Mouse (Mus musculus): ENCODE results near the gene Podxl.

Podxl gene

DNA sequence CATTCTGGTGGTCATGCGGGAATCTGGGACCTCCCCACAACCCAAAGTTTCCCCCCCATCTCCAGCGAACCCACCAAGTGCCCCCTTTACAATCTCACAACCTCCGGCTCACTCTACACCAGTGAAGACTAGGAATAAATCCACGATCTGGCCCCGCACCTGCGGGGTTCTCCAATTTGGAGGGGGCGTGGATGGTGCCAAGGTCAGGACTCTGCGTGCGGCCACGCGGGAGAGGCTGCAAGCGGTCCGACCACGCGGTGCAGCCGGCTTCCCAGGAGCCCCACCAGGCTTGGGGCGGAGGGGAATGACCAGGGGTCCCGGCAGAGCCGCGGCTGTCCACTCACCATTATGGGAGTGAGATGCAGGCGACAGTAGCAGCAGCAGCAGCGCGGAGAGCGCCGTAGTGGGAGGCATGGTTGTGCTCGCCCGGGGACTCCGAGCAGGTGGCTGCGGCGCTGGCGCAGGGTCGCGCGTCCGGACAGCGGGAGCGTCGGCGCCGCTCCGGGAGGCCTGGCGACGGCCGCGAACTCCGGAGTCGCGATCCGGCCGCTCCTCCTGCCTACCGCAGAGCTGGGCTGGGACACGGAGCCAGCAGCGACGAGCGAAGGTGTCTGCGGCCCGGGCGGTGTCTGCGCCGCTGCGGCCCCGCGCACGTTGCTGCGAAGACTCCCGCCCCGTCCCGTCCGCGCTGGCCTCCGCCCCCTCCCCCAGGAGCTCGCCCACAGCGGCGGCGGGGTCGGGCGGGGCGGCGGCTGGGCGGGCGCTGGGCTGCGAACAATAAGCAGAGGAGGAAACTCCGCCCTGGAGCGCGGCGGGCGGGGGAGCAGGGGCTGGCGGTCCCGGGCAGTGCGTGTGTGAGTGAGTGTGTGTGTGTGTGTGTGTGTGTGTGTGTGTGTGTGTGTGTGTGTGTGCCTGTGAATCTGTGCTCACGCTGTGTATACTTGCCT is at the start of gene Podxl:
TSS of gene Podxl (minus strand) at position 747 of the 947 bp plus-strand sequence.
- DNase-seq: peak; percentile 81

DNA sequence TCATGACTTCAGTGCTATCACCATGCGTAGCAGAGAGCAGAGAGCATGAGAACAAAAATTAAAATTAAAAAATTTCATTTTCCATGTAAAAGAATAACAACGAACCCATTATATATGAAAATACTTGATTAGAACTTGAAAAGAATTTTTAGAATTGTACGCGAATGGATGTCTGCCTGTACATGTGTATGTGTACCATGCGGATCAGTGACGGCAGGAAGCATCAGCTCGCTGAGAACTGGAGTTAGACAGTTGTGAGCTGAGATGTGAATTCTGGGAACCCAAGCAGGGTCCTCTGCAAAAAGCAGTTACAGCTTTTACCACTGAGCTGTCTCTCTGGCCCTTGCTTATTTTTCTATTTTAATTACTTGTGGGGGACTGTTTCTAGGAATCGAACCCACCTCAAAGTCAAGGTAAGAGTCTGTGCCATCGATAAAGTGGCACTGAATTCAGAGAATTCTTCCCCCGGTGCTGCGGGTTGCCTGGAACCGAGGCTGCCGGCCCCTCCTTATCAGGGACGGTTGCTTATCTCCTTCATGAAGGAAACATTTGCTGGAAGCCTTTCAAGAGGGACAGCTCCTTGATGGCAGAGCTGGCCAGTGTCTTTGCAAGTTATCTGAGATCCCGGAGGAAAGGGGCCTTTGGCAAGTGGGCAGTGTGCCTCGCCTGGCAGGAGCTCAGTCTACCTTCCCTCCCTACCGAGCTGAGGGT is 48.9 kb upstream of the Podxl start:
- DNase-seq: no peak

DNA sequence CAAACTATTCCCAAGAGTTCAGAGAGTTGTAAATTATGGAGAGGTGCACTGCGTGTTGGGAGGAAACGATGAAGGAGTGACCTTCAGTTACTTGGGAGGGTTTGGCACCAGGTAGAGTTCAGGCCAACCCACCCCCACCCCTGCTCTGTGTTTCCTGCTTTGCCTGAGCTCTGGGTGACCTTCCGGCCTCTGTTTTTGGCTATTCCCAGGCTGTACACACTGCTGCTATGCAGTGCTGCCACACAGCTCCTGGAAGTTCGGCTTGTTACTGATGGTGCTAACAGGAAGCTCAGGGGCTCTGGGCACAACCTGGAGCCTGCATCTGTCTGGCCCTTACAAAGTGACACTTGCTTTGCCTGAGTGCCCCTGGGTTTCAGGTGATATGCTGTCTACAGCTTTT is 42.6 kb upstream of the Podxl start:
- no peak for DNase-seq

DNA sequence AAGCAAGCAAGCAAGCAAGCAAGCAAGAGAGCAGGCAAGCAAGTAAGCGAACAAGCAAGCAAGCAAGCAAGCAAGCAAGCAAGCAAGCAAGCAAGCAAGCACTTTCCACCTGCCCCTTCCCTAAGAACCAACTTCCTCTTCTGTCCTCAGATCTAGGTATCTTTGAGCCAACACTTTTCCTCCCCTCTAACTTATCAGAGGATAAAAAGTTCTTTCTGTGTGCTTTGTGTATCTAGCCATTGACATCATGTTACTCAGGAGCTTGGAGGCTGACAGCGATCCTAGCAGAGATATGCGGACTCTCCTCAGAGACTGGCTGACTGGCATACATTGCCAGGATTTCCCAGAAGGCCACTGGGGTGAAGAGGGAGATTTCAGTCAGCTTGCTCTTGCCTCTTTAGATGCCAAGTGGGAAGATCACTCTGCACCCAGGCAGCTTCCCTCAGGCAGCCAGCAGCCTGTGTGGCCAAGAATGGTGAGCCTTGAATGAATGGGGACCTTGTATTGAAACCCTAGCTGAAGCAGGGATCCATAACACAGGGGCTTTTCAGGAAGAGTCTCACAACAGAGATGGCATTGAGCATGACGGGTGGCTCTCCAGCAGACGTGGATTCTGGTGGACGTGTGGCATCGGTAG is 41.0 kb upstream of the Podxl start:
- no peak for DNase-seq

DNA sequence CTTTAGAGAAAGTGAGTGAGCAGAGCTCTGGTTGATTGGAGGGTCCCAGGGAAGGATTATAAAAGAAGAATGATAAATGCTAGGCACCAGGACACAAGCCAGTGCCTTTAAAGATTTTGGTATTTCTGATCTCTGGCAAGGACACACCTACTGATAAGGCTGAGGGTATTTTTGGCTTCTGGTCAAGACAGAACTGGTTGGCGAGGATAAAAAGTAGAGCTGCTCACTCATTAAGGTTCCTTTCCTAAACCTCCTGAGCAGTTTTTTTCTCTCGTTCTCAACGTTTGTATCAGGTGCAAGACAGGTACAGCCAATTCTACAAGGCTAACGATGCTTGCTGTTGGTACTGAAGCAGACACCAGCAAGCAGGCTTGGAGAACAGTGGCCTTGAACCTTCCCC is 38.7 kb upstream of the Podxl start:
- no peak for DNase-seq

- DNase-seq: no peak
These were observed 37.4 kb upstream of the Podxl start for GRCm38 (mm10) chr6:31601131-31601530.

GRCm38 (mm10) chr6:31599863-31600262 is 36.1 kb upstream of the Podxl start:
- DNase-seq: no peak

DNA sequence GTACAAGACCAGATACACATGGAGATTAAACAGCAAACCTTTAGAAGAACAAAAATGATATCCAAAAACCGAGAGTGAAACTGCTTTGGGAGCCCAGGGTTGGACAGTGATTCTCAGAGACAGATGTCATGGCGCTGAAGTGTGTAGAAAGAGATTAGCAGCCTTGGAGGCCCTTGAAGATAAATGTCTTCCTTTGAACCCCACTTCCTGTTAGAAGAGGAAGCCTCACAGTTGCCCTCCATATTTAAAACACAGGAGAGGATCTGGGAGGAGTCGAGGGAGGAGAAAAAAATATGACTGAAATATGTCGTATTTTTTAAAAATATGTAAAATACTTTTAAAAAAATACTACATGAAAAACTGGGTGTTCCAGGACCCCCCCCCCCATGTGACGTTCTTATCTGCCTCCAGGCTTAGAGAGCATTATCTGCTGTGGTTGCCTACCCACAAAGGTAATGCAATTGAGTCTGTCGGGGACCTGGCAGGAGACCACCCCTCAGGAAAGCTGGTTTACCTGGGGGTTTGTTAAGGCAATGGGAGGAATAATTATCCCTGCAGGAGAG is 34.6 kb upstream of the Podxl start:
- DNase-seq: no peak

DNA sequence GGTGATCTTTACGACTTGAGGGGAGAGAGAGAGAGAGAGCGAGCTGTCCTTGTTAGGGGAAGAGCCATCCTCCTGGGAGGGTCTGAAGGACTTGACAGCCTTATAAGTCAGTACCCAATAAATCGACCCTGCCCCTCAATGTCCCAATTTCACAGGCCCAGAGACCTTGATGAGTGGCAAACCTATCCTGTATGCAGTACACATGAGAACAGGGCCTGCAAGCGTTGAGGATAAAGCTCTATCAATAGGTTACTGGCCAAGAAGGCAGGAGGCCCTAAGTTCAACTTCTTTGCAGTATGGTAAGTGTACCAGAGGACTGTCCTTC is 33.3 kb upstream of the Podxl start:
- no peak for DNase-seq

DNA sequence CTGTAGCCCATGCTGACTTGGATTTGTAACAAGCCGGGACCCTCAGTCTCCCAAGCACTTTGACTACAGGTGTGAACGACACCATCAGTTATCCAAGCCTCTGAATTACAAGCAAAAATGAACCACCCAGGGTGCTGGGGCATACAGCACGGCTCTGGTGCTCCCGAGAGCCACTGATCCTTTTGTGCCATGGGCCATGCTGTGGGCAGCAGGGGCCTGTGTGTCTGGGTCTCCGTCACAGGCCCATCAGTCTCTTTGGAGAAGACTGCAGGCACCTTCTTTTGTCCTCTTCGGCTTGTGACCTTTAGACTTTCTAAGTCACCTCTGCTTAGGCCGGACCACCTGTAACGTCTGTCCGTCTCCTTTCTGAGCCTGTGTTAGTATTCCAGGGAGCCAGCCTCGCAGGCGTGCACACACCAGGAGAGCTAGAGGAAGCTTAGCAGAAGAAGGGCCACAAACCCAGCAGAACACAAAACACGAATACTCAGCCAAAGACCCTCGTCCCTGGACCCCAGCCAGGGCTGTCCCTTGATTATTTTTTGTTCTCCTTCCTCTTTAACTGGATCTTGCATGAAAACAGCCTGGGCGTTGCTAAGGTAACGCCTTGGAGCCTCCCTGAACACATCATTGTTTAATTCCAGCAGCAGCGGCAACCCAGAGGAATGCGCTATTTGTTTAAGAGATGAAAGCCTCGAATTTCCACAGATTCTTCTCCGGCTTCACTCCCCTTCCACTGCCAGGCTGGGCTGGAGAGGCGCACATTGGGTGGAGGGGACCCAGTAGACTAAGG is 32.8 kb upstream of the Podxl start:
- DNase-seq: no peak

GRCm38 (mm10) chr6:31592579-31593238 is 28.9 kb upstream of the Podxl start:
- DNase-seq: no peak

DNA sequence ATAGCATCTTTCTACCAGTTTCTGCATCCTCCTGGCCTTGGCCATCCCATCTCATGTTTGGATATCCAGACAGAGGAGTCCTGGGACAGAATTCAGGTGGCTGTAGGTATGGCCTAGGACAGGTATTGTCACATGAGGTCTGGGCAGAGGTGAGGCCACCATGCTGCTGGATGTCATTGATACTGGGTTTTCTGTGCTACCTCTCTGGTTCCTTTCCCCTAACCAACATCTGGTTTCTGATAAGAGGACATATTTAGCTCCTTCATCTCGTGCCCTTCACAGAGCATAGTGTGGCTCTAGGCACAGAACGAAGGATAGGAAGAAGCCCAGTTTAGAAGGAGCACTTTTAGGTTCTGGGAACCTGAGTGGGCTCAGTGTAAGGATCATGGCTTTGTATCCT is 28.3 kb upstream of the Podxl start:
- DNase-seq: no peak

DNA sequence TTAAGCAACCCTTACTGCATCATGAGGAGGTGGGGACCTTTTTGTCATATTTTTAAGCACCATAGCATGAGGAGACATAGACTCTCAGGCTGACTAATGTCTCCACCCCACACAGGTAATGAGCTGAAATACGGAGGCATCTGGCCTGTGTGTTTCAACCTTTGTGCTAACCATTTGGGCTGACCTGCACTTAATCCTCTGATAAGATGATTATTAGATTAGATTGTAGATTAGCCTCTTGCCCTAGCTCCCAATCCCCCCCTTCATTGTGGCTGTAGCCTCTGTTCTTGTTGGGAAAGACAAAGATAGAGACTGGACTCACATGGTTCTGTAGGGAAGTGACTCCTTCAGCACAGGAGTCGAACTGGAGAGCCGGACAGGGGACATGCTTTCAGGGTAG is 27.9 kb upstream of the Podxl start:
- no peak for DNase-seq

DNA sequence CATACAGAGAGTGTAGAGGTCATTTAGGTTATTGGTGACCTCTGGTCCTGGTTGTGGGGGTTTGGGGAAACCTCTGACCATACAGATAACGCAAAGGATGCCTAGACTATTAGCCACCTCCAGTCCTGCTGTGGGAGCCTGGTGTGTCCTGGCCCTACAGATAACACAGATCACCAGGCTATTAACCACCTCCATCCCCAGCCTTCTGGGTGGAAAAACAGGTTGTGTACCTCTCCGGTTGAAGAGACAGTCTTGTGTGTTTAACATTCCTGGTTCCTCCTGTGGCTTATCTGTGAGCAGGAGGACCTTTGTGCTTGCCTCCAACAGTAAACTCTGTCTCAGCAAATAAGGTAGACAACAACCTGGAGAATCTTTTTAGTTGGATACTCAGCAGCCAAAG is 27.0 kb upstream of the Podxl start:
- DNase-seq: no peak

GRCm38 (mm10) chr6:31589268-31589667 is 25.5 kb upstream of the Podxl start:
- DNase-seq: no peak

- DNase-seq: no peak
These were observed 23.9 kb upstream of the Podxl start for GRCm38 (mm10) chr6:31587655-31588054.

DNA sequence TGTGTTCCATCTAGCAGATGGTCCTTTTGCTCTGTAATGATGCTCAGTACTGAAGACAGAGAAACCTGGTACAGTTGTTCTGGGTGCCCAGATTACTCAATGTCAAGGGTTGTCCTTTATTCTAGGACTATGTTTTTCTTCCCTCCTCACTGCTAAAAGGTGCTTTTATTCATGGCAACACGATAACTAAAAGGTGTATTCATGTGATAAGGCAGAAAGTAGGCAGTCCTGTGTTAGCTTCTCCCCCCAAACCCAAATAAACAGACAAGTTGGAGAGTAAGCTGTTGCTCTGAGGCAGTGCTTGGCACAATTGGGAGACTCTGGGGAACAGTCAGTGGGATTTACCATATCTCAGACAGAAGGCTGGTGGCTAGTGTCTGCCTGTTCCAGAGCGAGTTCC is 22.3 kb upstream of the Podxl start:
- DNase-seq: no peak

DNA sequence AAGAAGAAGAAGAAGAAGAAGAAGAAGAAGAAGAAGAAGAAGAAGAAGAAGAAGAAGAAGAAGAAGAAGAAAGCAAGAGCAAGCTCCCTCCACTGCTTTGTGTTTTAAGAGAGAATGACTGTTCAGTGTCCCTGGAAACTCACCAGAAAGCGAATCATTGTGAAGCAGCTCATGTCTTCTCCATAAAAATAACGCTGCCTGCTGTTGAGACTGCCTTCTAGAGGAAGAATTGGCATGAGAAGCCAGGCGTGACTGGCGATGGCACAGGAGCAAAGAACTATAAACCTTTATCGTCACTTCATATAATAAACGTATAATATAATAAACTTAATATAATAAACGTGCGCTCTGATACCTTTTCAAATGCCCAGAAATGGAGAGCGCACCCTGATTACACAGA is 12.4 kb upstream of the Podxl start:
- no peak for DNase-seq

GRCm38 (mm10) chr6:31575063-31575462 is 11.3 kb upstream of the Podxl start:
- DNase-seq: no peak

DNA sequence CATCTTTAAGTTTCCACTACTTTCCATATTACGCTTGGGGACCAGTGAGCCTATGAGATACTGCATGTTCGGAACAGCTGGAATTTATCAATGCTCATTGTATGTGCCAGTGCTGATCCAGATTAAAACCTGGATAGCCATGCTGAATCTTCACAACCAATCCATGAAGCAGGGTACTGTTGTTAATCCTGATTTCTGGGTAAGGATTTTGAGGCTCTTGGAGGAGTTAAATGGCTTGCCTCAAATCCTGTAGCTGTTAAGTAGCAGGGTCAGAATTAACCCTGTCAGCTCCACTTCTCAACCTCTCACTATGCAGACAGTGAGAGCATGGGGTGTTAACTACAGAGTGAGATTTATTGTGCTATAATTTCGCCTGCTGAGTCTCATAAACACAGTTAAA is 7.7 kb upstream of the Podxl start:
- DNase-seq: no peak

- no peak for DNase-seq
These were observed 4.4 kb upstream of the Podxl start for GRCm38 (mm10) chr6:31568070-31568595.

DNA sequence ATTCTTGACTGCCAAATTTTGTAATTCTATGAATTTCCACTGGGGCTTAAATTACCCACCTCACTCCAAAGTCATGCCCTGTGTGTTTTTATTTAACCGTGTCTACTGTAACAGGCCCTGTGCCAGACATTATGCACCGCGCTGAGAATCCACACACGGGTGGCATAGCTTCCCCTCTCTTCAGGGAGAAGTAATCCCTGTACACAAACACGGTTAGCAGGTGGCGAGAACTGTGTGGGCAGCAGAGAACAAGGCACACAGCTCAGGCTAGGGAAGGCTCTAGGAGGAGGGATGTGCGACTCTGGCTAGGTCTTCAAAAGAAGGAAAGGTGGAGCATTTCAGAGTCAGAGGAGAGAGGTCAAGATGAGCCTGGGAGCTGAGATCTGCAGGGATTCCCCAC is 3.4 kb upstream of the Podxl start:
- DNase-seq: no peak

Data from kidney, adult 18-20 months (tissue).